Mouse (Mus musculus) brain, embryonic 14.5 days (tissue): ENCODE measurements around the gene Ccdc73.

Experiments
- CTCF ChIP-seq: fragments of 200-500 bp; IDR thresholded peaks from 2 replicates; pipeline ENCODE4 v1.5.1; 2012; ENCODE audit warnings: inconsistent platforms, mild to moderate bottlenecking, moderate library complexity, borderline replicate concordance; ENCODE audit not compliant: insufficient read depth, insufficient read length; ENCODE audit errors: extremely low read depth
- POLR2A ChIP-seq: fragments of 200-500 bp; IDR thresholded peaks from 2 replicates; pipeline ENCODE4 v1.6.1; 2012; ENCODE audit warnings: mild to moderate bottlenecking, inconsistent platforms, borderline replicate concordance; ENCODE audit not compliant: poor library complexity, insufficient read depth, insufficient read length, severe bottlenecking; ENCODE audit errors: extremely low read depth

DNA sequence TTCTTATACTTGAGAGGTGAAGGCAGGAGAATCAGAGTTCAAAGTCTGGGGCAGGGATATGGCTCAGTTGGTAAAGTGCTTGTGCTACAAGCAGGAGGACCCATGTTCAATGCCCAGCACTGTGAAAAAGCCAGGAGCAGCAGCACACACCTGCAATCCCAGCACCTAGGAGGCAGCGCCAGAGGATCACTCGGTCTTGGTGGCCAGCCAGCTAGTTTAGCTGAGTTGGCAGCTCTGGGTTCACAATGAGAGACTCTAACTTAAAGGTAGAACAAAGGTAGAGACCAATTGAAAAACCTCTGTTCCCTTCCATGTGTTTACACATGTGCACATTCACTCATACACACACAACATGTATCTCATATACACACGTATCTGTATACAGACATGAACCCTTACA lies 1.5 kb downstream of the Ccdc73 start:
- TF ChIP-seq POLR2A, result no peak
- TF ChIP-seq CTCF, result no peak
